Mouse (Mus musculus) heart, adult 2 months (tissue): Measurements from ENCODE around the gene Ifna11. TPM values are rescaled to one million over a fixed set of nuclear protein-coding genes. Genes with fewer than 3 reads are reported as not detected.
A peak's percentile ranks its signal among the peaks of the same experiment; 100 is the strongest.
"Not testable (repeated sequence)": the region's sequence is repeated elsewhere in the genome, so short reads cannot be mapped to it uniquely, and the experiment has no call there.

ENCODE experiments used
- DNase-seq, 2 experiments: peaks; one replicate each; pipeline ENCODE4 v3.0.0; 2021
- H3K27ac ChIP-seq: fragments of 200-600 bp; 2 replicates; pipeline ENCODE4 v1.8.1; 2022
- H3K27me3 ChIP-seq: fragments of 200-500 bp; 2 replicates; pipeline ENCODE4 v1.6.1; 2012; ENCODE audit warnings: mild to moderate bottlenecking, low read length, inconsistent platforms, mixed read lengths; ENCODE audit not compliant: control insufficient read depth, insufficient read depth
- H3K36me3 ChIP-seq: fragments of 200-500 bp; 2 replicates; pipeline ENCODE4 v1.6.1; 2012; ENCODE audit warnings: low read length, inconsistent platforms; ENCODE audit not compliant: control insufficient read depth, insufficient read depth
- H3K4me1 ChIP-seq: fragments of 200-500 bp; 2 replicates; pipeline ENCODE4 v1.6.1; 2011; ENCODE audit warnings: low read length; ENCODE audit not compliant: control insufficient read depth, insufficient read depth
- H3K4me3 ChIP-seq: fragments of 200-600 bp; 2 replicates; pipeline ENCODE4 v1.8.1; 2022
- H3K79me2 ChIP-seq: fragments of 200-500 bp; replicated peaks from 2 replicates; pipeline ENCODE4 v1.6.1; 2012; ENCODE audit warnings: mild to moderate bottlenecking, inconsistent platforms, low read length, moderate library complexity, mixed read lengths; ENCODE audit not compliant: control insufficient read depth, insufficient read depth
- H3K9ac ChIP-seq: fragments of 200-500 bp; 2 replicates; pipeline ENCODE4 v1.6.1; 2012; ENCODE audit warnings: low read depth, mild to moderate bottlenecking, control low read depth, inconsistent platforms, low read length, mixed read lengths
- CTCF ChIP-seq: fragments of 200-600 bp; IDR thresholded peaks from 2 replicates; pipeline ENCODE4 v1.8.1; 2022; ENCODE audit warnings: antibody characterized with exemption, mild to moderate bottlenecking, moderate library complexity
- EP300 ChIP-seq: fragments of 200-500 bp; IDR thresholded peaks from 2 replicates; pipeline ENCODE4 v1.6.1; 2011; ENCODE audit warnings: low read depth, low read length, control low read depth; ENCODE audit not compliant: insufficient read depth
- POLR2A ChIP-seq: fragments of 200-500 bp; IDR thresholded peaks from 2 replicates; pipeline ENCODE4 v1.6.1; 2011; ENCODE audit warnings: mild to moderate bottlenecking, low read depth, low read length, control low read depth; ENCODE audit not compliant: insufficient read depth
- WGBS: fragments of 180-500 bp; shearing (Covaris S2); methylation state at CpG from one replicate; pipeline ENCODE4 v1.1.7; 2018; 5-methylcytosine and 5-hydroxymethylcytosine counted together
- intact Hi-C: fragments of 180-260 bp; cut with DNase I; formaldehyde crosslinking; loops from one replicate; pipeline ENCODE4 v1.15.1; 2025
- polyA plus RNA-seq: library from polyadenylated mRNA; depleted of rRNA; stranded (reverse); fragments of >200 nt; gene quantifications from 2 replicates; pipeline ENCODE4 v1.2.3, GENCODE M21; 2012
- total RNA-seq, 2 experiments: library from RNA; stranded (reverse); gene quantifications; 2 replicates each; pipeline ENCODE4 v1.2.3; 2021

The Ifna11 gene
- total and polyA plus RNA-seq, 3 experiments: not detected

DNA sequence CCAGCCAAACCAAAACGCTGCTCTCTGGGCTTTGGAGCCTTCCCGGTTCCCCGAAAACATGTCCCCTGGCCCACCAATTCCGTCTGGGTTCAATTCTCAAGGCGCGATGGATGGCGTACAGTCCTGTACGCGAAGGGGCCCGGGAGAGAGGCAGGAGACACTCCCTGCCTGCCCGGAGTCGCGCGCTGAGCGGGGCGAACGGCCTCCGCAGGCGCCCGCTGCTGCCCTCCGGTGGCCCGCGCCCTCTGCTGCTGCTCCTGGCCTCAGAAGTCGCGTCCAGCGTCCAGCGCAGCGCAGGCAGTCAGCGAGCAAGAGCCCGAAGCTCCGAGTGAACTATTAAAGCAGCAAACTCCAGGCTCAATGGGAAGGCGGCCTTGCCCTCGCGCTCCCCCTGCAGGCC, 14.0 kb upstream of the Ifna11 start:
- 0% methylated on average over 17 of the region's 34 CpGs for WGBS
- peak overlapping the region; percentile 59; the same call in 1 of the 2 replicates for H3K9ac ChIP-seq
- H3K27me3 ChIP-seq, intact Hi-C loops, H3K27ac ChIP-seq, H3K36me3 ChIP-seq, H3K4me1 ChIP-seq, H3K4me3 ChIP-seq, H3K79me2 ChIP-seq: not testable (repeated sequence)
- DNase-seq: peak; percentile 54 to 55
- peak; percentile 34 for TF ChIP-seq CTCF

DNA sequence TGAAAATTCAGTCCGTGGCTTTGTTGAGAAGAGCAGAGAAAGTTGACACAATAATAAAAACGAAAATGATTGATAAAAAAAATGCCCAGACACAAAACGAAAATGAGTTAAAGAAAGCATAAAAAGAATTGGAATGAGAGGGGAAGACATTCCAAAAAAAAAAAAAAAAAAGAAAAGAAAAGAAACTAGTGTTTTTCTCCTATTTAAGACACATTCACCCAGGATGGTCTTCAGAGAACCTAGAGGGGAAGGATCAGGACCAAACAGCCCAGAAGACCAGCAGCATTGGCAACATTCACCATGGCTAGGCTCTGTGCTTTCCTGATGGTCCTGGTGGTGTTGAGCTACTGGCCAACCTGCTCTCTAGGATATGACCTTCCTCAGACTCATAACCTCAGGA, 3.8 kb upstream of the Ifna11 start, which contains the start of gene Ifna7:
TSS of gene Ifna7 (plus strand) at position 301 of the 400 bp plus-strand sequence.
- H3K36me3 ChIP-seq: no peaks in the 10 kb centered on the region
- no peak for DNase-seq
- 43% methylated on average over 3 of the region's 3 CpGs for WGBS
- H3K27ac ChIP-seq: no peak within 1 kb of the TSS
- no peaks in the 10 kb centered on the region for H3K79me2 ChIP-seq
- no peak for TF ChIP-seq EP300
- TF ChIP-seq CTCF: no peak
- TF ChIP-seq POLR2A: no peak
- H3K27me3 ChIP-seq: no peaks in the 10 kb centered on the region
- no peak within 1 kb of the TSS for H3K9ac ChIP-seq
- H3K4me1 ChIP-seq: no peaks in the 10 kb centered on the region
- no peak within 1 kb of the TSS for H3K4me3 ChIP-seq
- intact Hi-C loops: no loop called here

DNA sequence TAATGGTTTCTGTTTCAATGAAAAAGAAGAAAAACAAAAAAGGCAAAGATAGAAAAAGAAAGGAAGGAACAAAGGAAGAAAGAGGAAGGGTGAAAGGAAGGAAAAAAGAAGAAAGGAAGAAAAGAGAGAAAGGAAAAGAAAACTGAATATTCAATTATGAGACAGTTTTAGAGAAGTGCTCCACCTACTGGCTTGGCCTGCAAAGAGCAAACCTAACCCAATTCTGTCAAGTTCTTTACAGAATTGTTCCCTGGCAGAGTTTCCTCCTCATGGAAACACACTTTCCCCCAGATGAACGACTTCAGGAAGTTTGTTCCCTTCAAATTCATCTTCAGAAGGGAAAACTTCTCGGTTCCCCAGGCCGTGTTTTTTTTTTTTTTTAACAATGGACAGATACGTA, 3.2 kb downstream of the Ifna11 start:
- H3K4me1 ChIP-seq: no peaks in the 10 kb centered on the region
- no peaks in the 10 kb centered on the region for H3K36me3 ChIP-seq
- H3K4me3 ChIP-seq: no peak overlapping the region
- H3K9ac ChIP-seq: no peak overlapping the region
- intact Hi-C loops: loop anchor here (5.0 kb wide), 1 partner anchor 141 kb away; the partner anchor contains the start of gene Ifna2
- TF ChIP-seq EP300: no peak
- no peak for TF ChIP-seq POLR2A
- peak; percentile 67 for TF ChIP-seq CTCF
- H3K79me2 ChIP-seq: no peaks in the 10 kb centered on the region
- no peak overlapping the region for H3K27ac ChIP-seq
- WGBS: 20% methylated on average over 4 of the region's 4 CpGs
- no peaks in the 10 kb centered on the region for H3K27me3 ChIP-seq
- no peak for DNase-seq

DNA sequence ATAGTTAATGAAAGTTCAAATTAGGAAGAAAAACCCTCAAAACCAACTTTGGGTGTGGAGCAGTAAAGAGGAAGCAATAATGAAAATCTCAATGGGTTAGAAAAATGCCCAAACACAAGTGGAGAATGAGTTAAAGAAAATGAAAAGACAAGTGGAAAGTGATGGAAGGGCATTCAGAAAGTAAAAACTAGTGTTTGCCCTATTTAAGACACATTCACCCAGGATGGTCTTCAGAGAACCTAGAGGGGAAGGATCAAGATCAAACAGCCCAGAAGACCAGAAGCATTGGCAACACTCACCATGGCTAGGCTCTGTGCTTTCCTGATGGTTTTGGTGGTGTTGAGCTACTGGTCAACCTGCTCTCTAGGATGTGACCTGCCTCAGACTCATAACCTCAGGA, 7.4 kb downstream of the Ifna11 start, which contains the start of gene Ifna6:
TSS of gene Ifna6 (plus strand) at position 301 of the 400 bp plus-strand sequence.
- DNase-seq, H3K4me3 ChIP-seq, H3K27ac ChIP-seq, intact Hi-C loops, H3K79me2 ChIP-seq, H3K27me3 ChIP-seq, H3K9ac ChIP-seq, H3K36me3 ChIP-seq, H3K4me1 ChIP-seq: not testable (repeated sequence)

DNA sequence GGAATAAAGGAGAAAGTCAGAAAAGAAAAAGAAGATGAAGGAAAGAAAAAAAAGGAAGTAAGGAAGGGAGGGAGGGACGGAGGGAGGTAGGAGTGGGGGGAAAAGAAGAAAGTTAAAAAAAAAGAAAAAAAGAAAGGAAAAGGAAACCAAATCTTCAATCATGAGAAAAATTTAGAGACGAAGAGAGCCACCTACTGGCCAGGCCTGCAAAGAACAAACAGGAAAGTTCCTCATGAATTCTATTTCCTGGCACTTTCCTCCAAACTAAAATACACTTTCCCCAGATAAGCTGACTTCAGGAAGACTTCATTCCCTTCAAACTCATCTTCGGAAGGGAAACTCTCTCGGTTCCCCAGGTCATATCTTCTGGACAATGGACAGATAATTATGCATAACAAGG, 10.8 kb downstream of the Ifna11 start:
- Histone ChIP-seq H3K27ac (no peak overlapping the region), H3K79me2 (no peaks in the 10 kb centered on the region), H3K4me3 (no peak overlapping the region), H3K4me1 (no peaks in the 10 kb centered on the region), H3K9ac (no peak overlapping the region), H3K27me3 (no peaks in the 10 kb centered on the region; the same call in 1 of the 2 replicates), H3K36me3 (no peaks in the 10 kb centered on the region)
- TF ChIP-seq CTCF (peak; percentile 73), EP300 (no peak)
- no peak for DNase-seq
- 13% methylated on average over 4 of the region's 4 CpGs for WGBS
- intact Hi-C loops: no loop called here

DNA sequence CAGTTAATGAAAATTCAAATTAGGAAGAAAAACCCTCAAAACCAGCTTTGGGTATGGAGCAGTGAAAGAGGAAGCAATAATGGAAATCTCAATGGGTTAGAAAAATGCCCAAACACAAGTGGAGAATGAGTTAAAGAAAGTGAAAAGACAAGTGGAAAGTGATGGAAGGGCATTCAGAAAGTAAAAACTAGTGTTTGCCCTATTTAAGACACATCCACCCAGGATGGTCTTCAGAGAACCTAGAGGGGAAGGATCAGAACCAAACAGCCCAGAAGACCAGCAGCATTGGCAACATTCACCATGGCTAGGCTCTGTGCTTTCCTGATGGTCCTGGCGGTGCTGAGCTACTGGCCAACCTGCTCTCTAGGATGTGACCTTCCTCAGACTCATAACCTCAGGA, 15.5 kb downstream of the Ifna11 start, which contains the start of gene Ifna5:
TSS of gene Ifna5 (plus strand) at position 301 of the 400 bp plus-strand sequence.
- H3K4me3 ChIP-seq, H3K79me2 ChIP-seq, DNase-seq, H3K27ac ChIP-seq, H3K9ac ChIP-seq, H3K36me3 ChIP-seq, H3K4me1 ChIP-seq, intact Hi-C loops, H3K27me3 ChIP-seq: not testable (repeated sequence)
- 65% methylated on average over 1 of the region's 1 CpGs for WGBS

DNA sequence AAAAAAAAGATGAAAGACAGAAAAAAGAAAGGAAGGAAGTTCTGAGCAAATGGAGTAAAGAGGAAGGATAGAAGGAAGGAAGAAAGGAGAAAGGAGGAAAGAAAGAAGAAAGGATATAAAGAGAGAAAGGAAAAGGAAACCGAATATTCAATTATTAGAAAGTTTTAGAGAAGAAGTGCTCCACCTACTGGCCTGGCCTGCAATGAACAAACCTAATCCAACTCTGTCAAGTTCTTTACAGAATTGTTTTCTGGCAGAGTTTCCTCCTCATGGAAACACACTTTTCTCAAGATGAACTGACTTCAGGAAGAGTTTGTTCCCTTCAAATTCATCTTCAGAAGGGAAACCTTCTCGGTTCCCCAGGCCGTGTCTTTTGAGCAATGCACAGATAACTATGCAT, 19.1 kb downstream of the Ifna11 start:
- intact Hi-C loops: no loop called here
- no peak overlapping the region for H3K4me3 ChIP-seq
- no peaks in the 10 kb centered on the region for H3K79me2 ChIP-seq
- H3K27ac ChIP-seq: no peak overlapping the region
- no peak for DNase-seq
- no peak overlapping the region for H3K9ac ChIP-seq
- no peaks in the 10 kb centered on the region; the same call in 1 of the 2 replicates for H3K27me3 ChIP-seq
- H3K4me1 ChIP-seq: no peaks in the 10 kb centered on the region
- H3K36me3 ChIP-seq: no peaks in the 10 kb centered on the region
- WGBS: 33% methylated on average over 3 of the region's 3 CpGs
- no peak for TF ChIP-seq EP300
- no peak for TF ChIP-seq POLR2A
- TF ChIP-seq CTCF: peak; percentile 72
